Mouse (Mus musculus) testis, adult 2 months (tissue): Measurements from ENCODE around the gene Ntn4. TPM values are rescaled to one million over a fixed set of nuclear protein-coding genes. Genes with fewer than 3 reads are reported as not detected.
"Not testable (repeated sequence)": the region's sequence is repeated elsewhere in the genome, so short reads cannot be mapped to it uniquely, and the experiment has no call there.

Experiments
- H3K27ac ChIP-seq: fragments of 200-500 bp; 2 replicates; pipeline ENCODE4 v1.5.1; 2012; ENCODE audit warnings: low read depth, low read length; ENCODE audit not compliant: control insufficient read depth, insufficient read depth
- H3K27me3 ChIP-seq: fragments of 200-500 bp; 2 replicates; pipeline ENCODE4 v1.6.1; 2012; ENCODE audit warnings: mild to moderate bottlenecking, low read length, moderate library complexity; ENCODE audit not compliant: control insufficient read depth, insufficient read depth
- H3K36me3 ChIP-seq: fragments of 200-500 bp; 2 replicates; pipeline ENCODE4 v1.6.1; 2012; ENCODE audit warnings: mild to moderate bottlenecking, low read length; ENCODE audit not compliant: control insufficient read depth, insufficient read depth
- H3K4me1 ChIP-seq: fragments of 200-500 bp; 2 replicates; pipeline ENCODE4 v1.6.1; 2012; ENCODE audit warnings: low read length; ENCODE audit not compliant: control insufficient read depth, insufficient read depth
- H3K4me3 ChIP-seq: fragments of 200-500 bp; 2 replicates; pipeline ENCODE4 v1.5.1; 2012; ENCODE audit warnings: low read depth, mild to moderate bottlenecking, low read length, moderate library complexity, mixed read lengths; ENCODE audit not compliant: control insufficient read depth
- CTCF ChIP-seq: fragments of 200-500 bp; IDR thresholded peaks from 2 replicates; pipeline ENCODE4 v1.5.1; 2012; ENCODE audit warnings: low read depth, mild to moderate bottlenecking, inconsistent platforms, low read length, moderate library complexity; ENCODE audit not compliant: control insufficient read depth, insufficient read depth, insufficient replicate concordance
- POLR2A ChIP-seq: fragments of 200-500 bp; IDR thresholded peaks from 2 replicates; pipeline ENCODE4 v1.6.1; 2012; ENCODE audit warnings: low read depth, mild to moderate bottlenecking, inconsistent platforms, low read length, moderate library complexity; ENCODE audit not compliant: control insufficient read depth
- polyA plus RNA-seq: library from polyadenylated mRNA; depleted of rRNA; stranded (reverse); fragments of >200 nt; gene quantifications from 2 replicates; pipeline ENCODE4 v1.2.3, GENCODE M21; 2012

Gene Ntn4
- polyA plus RNA-seq, 1 experiment, result 3.2 TPM

DNA sequence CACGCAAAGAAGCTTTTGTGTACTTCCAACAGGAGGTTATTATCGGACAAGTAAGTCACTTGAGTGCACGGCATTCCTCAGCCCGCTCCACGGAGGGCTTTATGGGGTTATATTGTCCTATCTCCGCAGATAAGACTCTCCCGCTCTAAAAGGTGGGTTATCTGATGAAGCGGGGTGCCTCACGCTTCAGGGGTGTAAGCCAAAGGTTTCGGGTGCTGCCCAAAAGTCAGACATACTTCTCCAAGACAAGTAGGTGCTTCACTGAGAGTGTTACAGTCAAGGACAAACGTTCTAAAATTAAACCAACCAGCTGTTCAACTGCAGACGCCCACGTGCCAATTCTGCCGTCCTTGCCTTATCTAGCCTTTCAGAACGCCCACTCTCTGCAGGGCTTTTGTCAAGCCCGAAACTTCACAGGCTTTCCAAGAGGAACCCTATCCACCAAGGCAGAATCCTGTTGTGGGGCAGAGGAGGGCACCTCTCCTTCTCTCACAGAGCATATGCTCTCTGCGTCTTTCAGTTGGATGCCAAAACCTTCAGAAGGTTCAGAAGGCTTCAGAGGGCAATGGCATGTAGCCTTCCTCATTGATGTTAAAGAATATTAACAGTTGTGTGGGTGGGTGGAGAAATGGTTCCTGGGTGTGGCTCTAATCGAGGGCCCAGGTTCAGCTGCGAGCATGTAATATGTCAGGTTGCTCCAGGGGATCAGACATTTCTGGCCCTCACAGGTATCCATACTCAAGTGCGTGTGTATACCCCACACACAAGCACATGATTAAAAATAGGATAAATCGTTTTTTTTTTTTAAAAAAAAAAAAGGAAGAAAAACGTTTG lies 32.4 kb downstream of the Ntn4 start:
- Histone ChIP-seq H3K27me3 (no peaks in the 10 kb centered on the region), H3K36me3 (no peaks in the 10 kb centered on the region), H3K27ac (peak overlapping the region; percentile 81), H3K4me1 (peaks cover 7% of the 10 kb centered on the region), H3K4me3 (no peak overlapping the region)
- TF ChIP-seq POLR2A, result no peak
- no peak for TF ChIP-seq CTCF

DNA sequence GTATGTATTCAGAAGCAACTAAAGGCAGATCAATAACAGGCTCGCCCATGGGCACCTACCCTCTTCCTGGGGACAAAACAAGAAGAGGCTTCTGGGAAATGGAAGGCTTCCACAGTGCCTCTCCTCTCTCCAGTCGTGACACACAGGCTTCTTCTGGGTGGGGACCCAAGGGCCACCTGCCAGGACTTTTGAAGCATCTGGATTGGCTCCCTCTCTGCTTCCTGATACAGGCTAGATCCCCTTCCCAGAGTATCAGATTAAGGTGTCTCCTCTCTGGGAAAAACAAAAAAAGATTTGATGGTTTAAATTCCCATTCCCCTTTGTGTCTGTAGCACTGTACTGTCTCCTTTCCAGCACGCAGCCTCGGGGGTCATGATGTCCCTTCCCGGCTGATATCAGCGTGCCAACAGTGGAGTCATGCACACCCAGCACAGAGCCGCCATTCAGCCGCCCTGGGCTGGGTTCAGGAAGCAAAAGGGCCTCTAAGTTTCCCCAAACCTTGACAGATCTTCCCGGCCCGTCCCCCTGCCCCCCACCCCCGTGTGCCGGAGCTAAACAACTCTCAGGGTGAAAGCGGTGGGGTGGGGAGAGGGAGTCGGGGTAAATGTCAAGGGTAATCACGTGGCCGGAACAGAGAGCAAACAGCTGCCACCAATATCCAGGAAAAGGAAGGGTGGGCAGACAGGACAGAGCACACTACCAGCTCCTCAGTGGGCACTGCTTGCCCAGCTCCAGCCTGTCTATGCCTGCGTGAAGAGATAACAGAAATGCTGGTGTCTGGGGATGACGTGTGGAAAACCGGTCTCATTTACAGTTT lies 38.9 kb downstream of the Ntn4 start:
- peaks cover 8% of the 10 kb centered on the region; the same call in 1 of the 2 replicates for H3K4me1 ChIP-seq
- H3K4me3 ChIP-seq, result no peak overlapping the region
- no peaks in the 10 kb centered on the region for H3K27me3 ChIP-seq
- H3K27ac ChIP-seq, result peak overlapping the region; percentile 73
- TF ChIP-seq POLR2A, result no peak
- TF ChIP-seq CTCF, result no peak
- no peaks in the 10 kb centered on the region for H3K36me3 ChIP-seq

DNA sequence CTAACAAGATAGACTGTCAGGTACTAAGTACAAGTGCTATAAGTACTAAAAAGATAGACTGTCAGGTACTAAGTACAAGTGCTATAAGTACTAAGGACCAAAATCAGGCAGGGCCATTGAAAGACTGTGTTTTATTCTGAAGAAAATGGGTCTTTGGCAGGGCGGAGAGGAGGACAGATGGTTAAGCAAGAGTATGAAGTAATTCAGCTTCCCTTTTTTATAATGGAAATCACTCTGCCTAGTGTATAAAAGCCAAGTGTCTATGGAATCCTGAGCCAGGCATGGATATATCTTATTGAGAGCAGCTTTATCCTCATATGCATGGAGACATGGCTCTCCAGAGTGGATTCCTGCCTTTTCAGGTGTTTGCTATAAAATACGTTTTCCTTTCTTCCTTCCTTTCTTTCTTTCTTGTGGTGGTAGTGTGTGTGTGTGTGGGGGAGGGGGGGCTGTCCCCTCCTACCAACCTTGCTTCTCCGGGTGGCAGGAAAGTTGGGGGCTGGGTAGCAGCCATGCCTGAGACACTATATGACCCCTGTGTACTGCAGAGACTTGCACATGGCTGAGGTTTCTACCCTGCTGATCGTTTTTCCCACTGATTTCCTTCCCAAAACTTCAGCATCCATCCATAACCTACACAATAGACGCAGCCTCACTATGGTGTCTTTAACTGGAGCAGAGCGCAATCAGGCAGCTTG lies 40.3 kb downstream of the Ntn4 start:
- Histone ChIP-seq H3K4me1 (peaks cover 8% of the 10 kb centered on the region; the same call in 1 of the 2 replicates), H3K36me3 (no peaks in the 10 kb centered on the region), H3K4me3 (no peak overlapping the region), H3K27ac (no peak overlapping the region), H3K27me3 (no peaks in the 10 kb centered on the region)
- no peak for TF ChIP-seq POLR2A

DNA sequence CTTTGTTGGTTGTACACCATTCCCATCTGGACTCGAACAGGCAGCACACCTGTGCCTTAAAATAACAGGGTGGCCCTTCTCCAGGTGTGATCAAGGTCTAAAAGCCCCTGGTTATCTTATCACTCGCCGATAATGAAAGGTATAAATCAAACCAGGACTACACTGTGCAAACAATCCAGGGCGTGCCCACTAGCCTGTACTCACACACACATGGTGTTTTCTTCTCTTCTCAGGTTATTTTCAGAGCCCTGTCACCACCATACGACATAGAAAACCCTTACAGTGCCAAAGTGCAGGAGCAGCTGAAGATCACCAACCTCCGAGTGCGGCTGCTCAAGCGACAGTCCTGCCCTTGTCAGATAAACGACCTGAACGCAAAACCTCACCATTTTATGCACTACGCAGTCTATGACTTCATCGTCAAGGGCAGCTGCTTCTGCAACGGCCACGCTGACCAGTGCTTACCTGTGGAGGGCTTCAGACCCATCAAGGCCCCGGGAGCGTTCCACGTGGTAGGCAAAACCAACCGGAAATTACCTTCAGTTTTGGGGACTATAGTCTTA lies 41.8 kb downstream of the Ntn4 start:
- H3K4me1 ChIP-seq, result peaks cover 8% of the 10 kb centered on the region; the same call in 1 of the 2 replicates
- H3K27me3 ChIP-seq, result no peaks in the 10 kb centered on the region
- no peak for TF ChIP-seq CTCF
- TF ChIP-seq POLR2A, result no peak
- H3K4me3 ChIP-seq, result no peak overlapping the region
- H3K36me3 ChIP-seq, result no peaks in the 10 kb centered on the region
- no peak overlapping the region for H3K27ac ChIP-seq

DNA sequence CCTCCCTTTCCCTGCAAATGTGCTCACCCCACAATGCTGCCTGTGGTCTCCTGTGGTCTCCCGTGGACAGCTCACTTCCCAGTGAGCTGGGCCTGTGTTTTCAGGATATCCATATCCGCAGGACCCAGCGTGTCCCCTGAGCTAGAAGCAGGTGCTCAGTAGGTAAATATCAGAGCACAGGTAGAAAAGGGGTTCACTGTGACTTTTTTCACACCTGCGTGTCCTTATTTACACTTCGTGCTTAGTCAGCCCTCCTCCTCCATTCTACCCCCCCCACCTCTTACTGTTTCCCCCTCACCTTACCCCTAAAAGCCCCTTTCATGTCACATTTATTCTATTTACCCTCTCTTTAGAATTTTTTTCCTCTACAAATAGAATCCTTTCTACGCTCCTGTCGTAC lies 42.7 kb downstream of the Ntn4 start:
- TF ChIP-seq CTCF (no peak), POLR2A (no peak)
- Histone ChIP-seq H3K27ac (no peak overlapping the region), H3K4me1 (peaks cover 9% of the 10 kb centered on the region), H3K27me3 (no peaks in the 10 kb centered on the region), H3K4me3 (no peak overlapping the region), H3K36me3 (no peaks in the 10 kb centered on the region)

DNA sequence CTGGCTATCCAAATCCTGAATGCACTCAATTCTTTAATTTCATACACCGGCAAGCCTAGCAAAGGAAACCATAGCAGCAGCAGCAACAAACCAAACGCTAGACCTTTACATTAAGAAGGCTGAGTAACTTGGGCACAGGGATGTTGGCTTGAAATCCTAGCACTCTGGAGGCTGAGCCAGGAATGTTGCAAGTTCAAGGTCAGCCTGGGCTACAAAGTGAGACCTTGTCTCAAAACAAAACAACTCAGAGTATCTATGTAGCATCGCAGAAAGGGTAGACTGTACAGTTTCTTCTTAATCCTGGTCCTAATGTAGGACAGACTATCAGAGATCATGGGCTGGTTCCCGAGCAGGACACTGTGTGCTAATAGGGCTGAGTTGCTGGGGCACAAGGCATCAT lies 43.4 kb downstream of the Ntn4 start:
- Histone ChIP-seq H3K27me3 (no peaks in the 10 kb centered on the region), H3K36me3 (no peaks in the 10 kb centered on the region), H3K27ac (no peak overlapping the region), H3K4me3 (no peak overlapping the region), H3K4me1 (peaks cover 13% of the 10 kb centered on the region)
- TF ChIP-seq CTCF (no peak), POLR2A (no peak)

DNA sequence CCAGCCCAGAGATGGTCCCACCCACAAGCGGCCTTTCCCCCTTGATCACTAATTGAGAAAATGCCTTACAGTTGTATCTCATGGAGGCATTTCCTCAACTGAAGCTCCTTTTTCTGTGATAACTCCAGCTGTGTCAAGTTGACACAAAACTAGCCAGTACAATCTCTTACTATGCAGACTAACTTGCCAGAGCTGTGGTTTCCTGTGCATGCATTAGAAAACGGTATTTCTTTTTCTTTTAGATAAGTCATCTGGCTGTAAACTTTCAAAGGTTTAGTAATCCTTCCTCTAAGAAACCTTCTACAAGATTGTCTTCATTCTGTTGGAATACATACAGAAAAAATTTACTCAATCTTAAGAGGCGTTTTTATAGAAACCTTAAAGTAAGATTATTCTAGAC lies 44.9 kb downstream of the Ntn4 start:
- H3K4me3 ChIP-seq, H3K27ac ChIP-seq, H3K36me3 ChIP-seq, H3K27me3 ChIP-seq, H3K4me1 ChIP-seq: not testable (repeated sequence)
